Mouse (Mus musculus): Measurements from ENCODE around the gene Tpcn1. TPM values are rescaled to one million over a fixed set of nuclear protein-coding genes. Genes with fewer than 3 reads are reported as not detected.

The Tpcn1 gene
- 14.3 and 26.2 TPM in 2 replicates for polyA plus RNA-seq (2012; rRNA removed)

GRCm38 (mm10) chr5:120588569-120589094 is at the start of gene Tpcn1, which contains the start of gene Iqcd:
Gene Tpcn1 (minus strand): TSS chr5:120588673.
Gene Iqcd (plus strand): TSS chr5:120589016.

GRCm38 (mm10) chr5:120634131-120634530 is 45.7 kb upstream of the Tpcn1 start, which contains the start of gene Cfap73:
Gene Cfap73 (minus strand): TSS chr5:120634235.

GRCm38 (mm10) chr5:120612442-120612821 is 24.0 kb upstream of the Tpcn1 start, which contains the start of the genes Rita1 and Ddx54:
Gene Rita1 (minus strand): TSS chr5:120612589.
Gene Ddx54 (plus strand): TSS chr5:120612739.

GRCm38 (mm10) chr5:120510982-120511642 is 77.4 kb downstream of the Tpcn1 start, which contains the start of gene Slc8b1:
Gene Slc8b1 (plus strand): TSS chr5:120511168.

GRCm38 (mm10) chr5:120503144-120503795 is 85.2 kb downstream of the Tpcn1 start, which contains the start of gene Plbd2:
Gene Plbd2 (minus strand): TSS chr5:120503625.

Other genes starting within 250 kb of the Tpcn1 start
- gene Lhx5, start 157.0 kb downstream of the Tpcn1 start, polyA plus RNA-seq (2012; rRNA removed) = 13.6 and 21.9 TPM in 2 replicates
- gene Sdsl, start 115.9 kb downstream of the Tpcn1 start, polyA plus RNA-seq (2012; rRNA removed) = 5.2 and 5.9 TPM in 2 replicates
- gene Sds, start 112.1 kb downstream of the Tpcn1 start, polyA plus RNA-seq (2012; rRNA removed) = 0.06 TPM in 2 replicates
- gene Plbd2, start 85.0 kb downstream of the Tpcn1 start, polyA plus RNA-seq (2012; rRNA removed) = 10.0 and 17.9 TPM in 2 replicates
- gene Slc8b1, start 77.5 kb downstream of the Tpcn1 start, polyA plus RNA-seq (2012; rRNA removed) = 4.4 and 5.1 TPM in 2 replicates
- gene Iqcd, start 343 bp upstream of the Tpcn1 start, polyA plus RNA-seq (2012; rRNA removed) = 1.7 and 3.7 TPM in 2 replicates
- 22.7 and 23.9 TPM in 2 replicates for gene Rita1, start 23.9 kb upstream of the Tpcn1 start, polyA plus RNA-seq (2012; rRNA removed)
- gene Ddx54, start 24.1 kb upstream of the Tpcn1 start, polyA plus RNA-seq (2012; rRNA removed) = 38.4 and 40.1 TPM in 2 replicates
- 0.09 and 0.11 TPM in 2 replicates for gene Cfap73, start 45.6 kb upstream of the Tpcn1 start, polyA plus RNA-seq (2012; rRNA removed)
- gene Rasal1, start 60.1 kb upstream of the Tpcn1 start, polyA plus RNA-seq (2012; rRNA removed) = 0.14 and 0.24 TPM in 2 replicates
- 9.1 and 13.1 TPM in 2 replicates for gene Dtx1, start 123.3 kb upstream of the Tpcn1 start, polyA plus RNA-seq (2012; rRNA removed)
- 0.36 and 0.40 TPM in 2 replicates for gene Oas2, start 161.2 kb upstream of the Tpcn1 start, polyA plus RNA-seq (2012; rRNA removed)
- gene Oas3, start 189.0 kb upstream of the Tpcn1 start, polyA plus RNA-seq (2012; rRNA removed) = 0.14 and 0.19 TPM in 2 replicates
- gene Oas1e, start 206.9 kb upstream of the Tpcn1 start, polyA plus RNA-seq (2012; rRNA removed) = 0.04 and 0.09 TPM in 2 replicates
- gene Oas1c, start 223.8 kb upstream of the Tpcn1 start, polyA plus RNA-seq (2012; rRNA removed) = 0.47 and 0.71 TPM in 2 replicates